ENCODE assay signal across 35 mouse cellular contexts in genomic region chr6:86019415-86020237, GRCm38 (mm10). TPM values are rescaled to one million over a fixed set of nuclear protein-coding genes. Genes with fewer than 3 reads are reported as not detected.
DNase-seq lines count a peak whose midpoint lies in the region; ATAC-seq and TF ChIP-seq lines count a peak whose summit lies in the region.
"Had no signal": no experiment of that assay in that cellular context is flagged by ENCODE, and none has a peak within 500 bp of the region (broad histone marks: within the 10 kb centered on the region; RNA-seq: fewer than 3 reads in every experiment).

No protein-coding gene starts in this region.

- no peak overlapping the region for H3K27ac ChIP-seq in forebrain, embryonic 11.5 days (ENCODE audit: low read depth, low read length)
- no peak overlapping the region for H3K27ac ChIP-seq in forebrain, embryonic 10.5 days
- H3K27ac ChIP-seq in heart, embryonic 14.5 days (replicated peaks in 1 of 2; ENCODE audit: control insufficient read depth in 1 of 2, insufficient read depth in 1 of 2, low read depth in 2 of 2, low read length in 2 of 2) = peak overlapping the region; percentile 14 to 50
- 0 out of 2 replicates have a peak overlapping the region, but pooled peaks have one; percentile 29 for H3K27ac ChIP-seq in lung, embryonic 15.5 days
- H3K27ac ChIP-seq: embryonic facial prominence, embryonic 13.5 days; gastrocnemius, adult 2 months; hindbrain, embryonic 10.5 days; intestine, embryonic 15.5 days; layer of hippocampus, adult 2 months; macrophage; midbrain, embryonic 10.5 days had no signal

- H3K4me1 ChIP-seq in forebrain, embryonic 11.5 days (replicated peaks; ENCODE audit: control insufficient read depth, insufficient read depth, low read length) = no peaks in the 10 kb centered on the region
- no peaks in the 10 kb centered on the region for H3K4me1 ChIP-seq in forebrain, embryonic 10.5 days
- no peaks in the 10 kb centered on the region for H3K4me1 ChIP-seq in heart, embryonic 14.5 days (ENCODE audit: control insufficient read depth in 2 of 2, insufficient read depth in 2 of 2, low read length in 2 of 2)
- H3K4me1 ChIP-seq in lung, embryonic 15.5 days = peaks cover 11% of the 10 kb centered on the region
- no peaks in the 10 kb centered on the region for H3K4me1 ChIP-seq in lung, adult 2 months (ENCODE audit: control insufficient read depth, insufficient read depth, low read length)
- H3K4me1 ChIP-seq: embryonic facial prominence, embryonic 13.5 days; hindbrain, embryonic 10.5 days; intestine, embryonic 15.5 days; midbrain, embryonic 10.5 days had no signal

- no peak for TF ChIP-seq CTCF in lung, adult 2 months (IDR thresholded peaks at IDR 0.05; ENCODE audit: insufficient read depth, low read length)

- no peaks in the 10 kb centered on the region for H3K36me3 ChIP-seq in forebrain, embryonic 11.5 days (ENCODE audit: control insufficient read depth, insufficient read depth, low read length)
- H3K36me3 ChIP-seq in forebrain, embryonic 10.5 days (replicated peaks) = no peaks in the 10 kb centered on the region
- H3K36me3 ChIP-seq in heart, embryonic 14.5 days (ENCODE audit: control insufficient read depth, insufficient read depth, low read length) = no peaks in the 10 kb centered on the region
- no peaks in the 10 kb centered on the region for H3K36me3 ChIP-seq in lung, embryonic 15.5 days
- H3K36me3 ChIP-seq: embryonic facial prominence, embryonic 13.5 days; hindbrain, embryonic 10.5 days; intestine, embryonic 15.5 days; midbrain, embryonic 10.5 days had no signal

- TF ChIP-seq POLR2A in lung, adult 2 months (IDR thresholded peaks at IDR 0.05; ENCODE audit: borderline replicate concordance, extremely low read depth, low read depth, low read length) = no peak

- peak; percentile 25 for DNase-seq in forebrain, embryonic 11.5 days (ENCODE audit: low spot score)
- no peak for DNase-seq in forebrain, embryonic 10.5 days (ENCODE audit: extremely low spot score, low spot score)
- DNase-seq in heart, postnatal 10 days = no peak
- DNase-seq in lung, adult 2 months = no peak
- DNase-seq in gastrocnemius, postnatal 14 days = no peak
- DNase-seq: adrenal gland, postnatal 14 days; cerebellum, adult 2 months; cerebellum, postnatal 25 days; embryo, embryonic 11 days; gastrocnemius, adult 2 months; kidney, postnatal 14 days; liver, postnatal 0 days; thymus, adult 18-20 months; thymus, postnatal 36 days had no signal

- H3K9me3 ChIP-seq in forebrain, embryonic 11.5 days (ENCODE audit: control insufficient read depth, low read length) = no peaks in the 10 kb centered on the region
- no peaks in the 10 kb centered on the region for H3K9me3 ChIP-seq in forebrain, embryonic 10.5 days
- no peaks in the 10 kb centered on the region for H3K9me3 ChIP-seq in heart, embryonic 14.5 days (ENCODE audit: control insufficient read depth, low read length)
- H3K9me3 ChIP-seq in lung, embryonic 15.5 days = no peaks in the 10 kb centered on the region
- H3K9me3 ChIP-seq: embryonic facial prominence, embryonic 13.5 days; hindbrain, embryonic 10.5 days; intestine, embryonic 15.5 days; midbrain, embryonic 10.5 days had no signal

- no peaks in the 10 kb centered on the region for H3K27me3 ChIP-seq in forebrain, embryonic 11.5 days (ENCODE audit: control insufficient read depth, insufficient read depth, low read length)
- H3K27me3 ChIP-seq in forebrain, embryonic 10.5 days (ENCODE audit: poor library complexity, severe bottlenecking) = no peaks in the 10 kb centered on the region
- 0 out of 2 replicates have a peak, but pooled peaks cover 4% of the 10 kb centered on the region for H3K27me3 ChIP-seq in heart, embryonic 14.5 days (ENCODE audit: control insufficient read depth, insufficient read depth, low read length)
- no peaks in the 10 kb centered on the region for H3K27me3 ChIP-seq in lung, embryonic 15.5 days
- H3K27me3 ChIP-seq: embryonic facial prominence, embryonic 13.5 days; intestine, embryonic 15.5 days had no signal

- H3K4me2 ChIP-seq in forebrain, embryonic 11.5 days (ENCODE audit: low read depth, low read length, severe bottlenecking) = no peak overlapping the region
- no peak overlapping the region for H3K4me2 ChIP-seq in heart, embryonic 14.5 days (ENCODE audit: low read length)
- no peak overlapping the region for H3K4me2 ChIP-seq in lung, embryonic 15.5 days
- H3K4me2 ChIP-seq: embryonic facial prominence, embryonic 13.5 days; intestine, embryonic 15.5 days; liver, embryonic 11.5 days had no signal

- no peak overlapping the region for H3K9ac ChIP-seq in forebrain, embryonic 11.5 days (ENCODE audit: low read length)
- H3K9ac ChIP-seq in heart, embryonic 14.5 days (ENCODE audit: low read length) = no peak overlapping the region
- H3K9ac ChIP-seq in lung, embryonic 15.5 days = no peak overlapping the region
- H3K9ac ChIP-seq: embryonic facial prominence, embryonic 13.5 days; intestine, embryonic 15.5 days; liver, postnatal 0 days had no signal

- 81% methylated on average over 4 of the region's 4 CpGs for WGBS in forebrain, embryonic 11.5 days
- WGBS in forebrain, embryonic 10.5 days = 75% methylated on average over 4 of the region's 4 CpGs
- WGBS in heart, embryonic 14.5 days = 54% methylated on average over 4 of the region's 4 CpGs
- WGBS in lung, embryonic 15.5 days = 26% methylated on average over 4 of the region's 4 CpGs
- WGBS in lung, adult 2 months = 32% methylated on average over 4 of the region's 4 CpGs

- intact Hi-C loops in heart, postnatal 10 days (cut with DNase I) = loop anchor here (5.0 kb wide), 1 partner anchor 343 kb away; no protein-coding TSS in a partner anchor
- intact Hi-C loops in gastrocnemius, postnatal 14 days (cut with DNase I; ENCODE audit: low total_unique reads) = no loop called here

- no peak overlapping the region for H3K4me3 ChIP-seq in forebrain, embryonic 11.5 days (ENCODE audit: low read depth, low read length)
- no peak overlapping the region for H3K4me3 ChIP-seq in forebrain, embryonic 10.5 days
- no peak overlapping the region for H3K4me3 ChIP-seq in heart, embryonic 14.5 days (ENCODE audit: control insufficient read depth in 1 of 2, insufficient read depth in 1 of 2, low read depth in 1 of 2, low read length in 2 of 2)
- H3K4me3 ChIP-seq in lung, embryonic 15.5 days = no peak overlapping the region
- H3K4me3 ChIP-seq in lung, adult 2 months (replicated peaks; ENCODE audit: extremely low read depth, low read depth, low read length) = no peak overlapping the region
- H3K4me3 ChIP-seq: embryonic facial prominence, embryonic 13.5 days; erythroblast, embryonic 14.5 days; gastrocnemius, adult 2 months; hindbrain, embryonic 10.5 days; intestine, embryonic 15.5 days; layer of hippocampus, adult 2 months; midbrain, embryonic 10.5 days had no signal

- ATAC-seq in forebrain, embryonic 11.5 days (replicated peaks; ENCODE audit: low FRiP score) = no peak
- no peak for ATAC-seq in heart, embryonic 14.5 days (ENCODE audit: insufficient number of reproducible peaks, insufficient read depth, low FRiP score, low read depth)
- no peak for ATAC-seq in lung, embryonic 15.5 days (ENCODE audit: borderline replicate concordance, extremely low read depth, low FRiP score, low TSS enrichment)
- ATAC-seq: CD4-positive, CD25-positive, alpha-beta regulatory T cell, adult 4 months; forebrain, embryonic 14.5 days; hindbrain, embryonic 16.5 days; intestine, embryonic 15.5 days; liver, postnatal 0 days; midbrain, embryonic 16.5 days had no signal

RNA-seq across cellular contexts. Expression of gene Figla, which starts 3.7 kb away (rescaled TPM):
- not detected in 2 replicates for polyA plus RNA-seq in forebrain, embryonic 11.5 days (2014; fragmentation: Nextera tagmentation; extraction: Ambion mirVana)
- polyA plus RNA-seq in forebrain, embryonic 10.5 days (2016; fragmentation: Nextera tagmentation; extraction: Ambion mirVana) = not detected in 2 replicates
- not detected in 2 replicates for polyA plus RNA-seq in heart, embryonic 14.5 days (2014; fragmentation: Nextera tagmentation; extraction: Ambion mirVana)
- total RNA-seq in heart, postnatal 10 days (2021) = not detected
- not detected in 2 replicates for polyA plus RNA-seq in lung, embryonic 15.5 days (2015; fragmentation: Nextera tagmentation; extraction: Ambion mirVana)
- not detected in 2 replicates for polyA plus RNA-seq in lung, adult 2 months (2012; rRNA removed)
- not detected for total RNA-seq in gastrocnemius, postnatal 14 days (2021)
- total RNA-seq: adrenal gland, postnatal 14 days; gastrocnemius, adult 2 months; layer of hippocampus, adult 2 months; layer of hippocampus, postnatal 25 days had no signal
- polyA plus RNA-seq: CD4-positive, CD25-positive, alpha-beta regulatory T cell, adult 4 months; cerebellum, adult 2 months; embryonic facial prominence, embryonic 13.5 days; erythroblast, embryonic 14.5 days; forebrain, embryonic 14.5 days; frontal cortex, adult 2 months; gonadal fat pad, adult 2 months; hindbrain, embryonic 10.5 days; hindbrain, embryonic 16.5 days; intestine, embryonic 15.5 days; limb, embryonic 11.5 days; liver, embryonic 11.5 days; liver, postnatal 0 days; macrophage; midbrain, embryonic 10.5 days; midbrain, embryonic 16.5 days; neural tube, embryonic 14.5 days; spleen, adult 2 months; stomach, embryonic 14.5 days had no signal

RNA-seq across cellular contexts. Expression of gene Add2, which starts 8.9 kb away (rescaled TPM):
- polyA plus RNA-seq in forebrain, embryonic 11.5 days (2014; fragmentation: Nextera tagmentation; extraction: Ambion mirVana) = 61.0 and 68.3 TPM in 2 replicates
- polyA plus RNA-seq in forebrain, embryonic 10.5 days (2016; fragmentation: Nextera tagmentation; extraction: Ambion mirVana) = 30.7 and 36.5 TPM in 2 replicates
- polyA plus RNA-seq in heart, embryonic 14.5 days (2014; fragmentation: Nextera tagmentation; extraction: Ambion mirVana) = 1.7 and 2.3 TPM in 2 replicates
- total RNA-seq in heart, postnatal 10 days (2021) = 1 to 10 TPM; 1.4 to 1.9 TPM
- 2.9 and 3.5 TPM in 2 replicates for polyA plus RNA-seq in lung, embryonic 15.5 days (2015; fragmentation: Nextera tagmentation; extraction: Ambion mirVana)
- 0.17 and 0.80 TPM in 2 replicates for polyA plus RNA-seq in lung, adult 2 months (2012; rRNA removed)
- under 1 TPM; 0.31 to 0.33 TPM for total RNA-seq in gastrocnemius, postnatal 14 days (2021)
- polyA plus RNA-seq: CD4-positive, CD25-positive, alpha-beta regulatory T cell, adult 4 months; macrophage had no signal

RNA-seq across cellular contexts. Expression of gene Dusp11, which starts 58.2 kb away (rescaled TPM):
- 45.0 and 56.1 TPM in 2 replicates for polyA plus RNA-seq in forebrain, embryonic 11.5 days (2014; fragmentation: Nextera tagmentation; extraction: Ambion mirVana)
- polyA plus RNA-seq in forebrain, embryonic 10.5 days (2016; fragmentation: Nextera tagmentation; extraction: Ambion mirVana) = 34.6 and 34.9 TPM in 2 replicates
- 49.8 TPM in 2 replicates for polyA plus RNA-seq in heart, embryonic 14.5 days (2014; fragmentation: Nextera tagmentation; extraction: Ambion mirVana)
- 10 to 100 TPM; 56.9 to 64.3 TPM for total RNA-seq in heart, postnatal 10 days (2021)
- polyA plus RNA-seq in lung, embryonic 15.5 days (2015; fragmentation: Nextera tagmentation; extraction: Ambion mirVana) = 38.4 and 41.3 TPM in 2 replicates
- 32.6 and 34.7 TPM in 2 replicates for polyA plus RNA-seq in lung, adult 2 months (2012; rRNA removed)
- 10 to 100 TPM; 36.6 to 44.1 TPM for total RNA-seq in gastrocnemius, postnatal 14 days (2021)

Comparison
In these comparisons a context has a peak if more than half of its experiments do, and no peak if none do; other contexts are left out.
1. H3K27ac ChIP-seq: peak in heart, embryonic 14.5 days (2 of 2) and lung, embryonic 15.5 days (single experiment); none in forebrain, embryonic 11.5 days (single experiment) and forebrain, embryonic 10.5 days (single experiment).